Mouse (Mus musculus): ENCODE measurements around the gene Mturn.

Mturn gene

DNA sequence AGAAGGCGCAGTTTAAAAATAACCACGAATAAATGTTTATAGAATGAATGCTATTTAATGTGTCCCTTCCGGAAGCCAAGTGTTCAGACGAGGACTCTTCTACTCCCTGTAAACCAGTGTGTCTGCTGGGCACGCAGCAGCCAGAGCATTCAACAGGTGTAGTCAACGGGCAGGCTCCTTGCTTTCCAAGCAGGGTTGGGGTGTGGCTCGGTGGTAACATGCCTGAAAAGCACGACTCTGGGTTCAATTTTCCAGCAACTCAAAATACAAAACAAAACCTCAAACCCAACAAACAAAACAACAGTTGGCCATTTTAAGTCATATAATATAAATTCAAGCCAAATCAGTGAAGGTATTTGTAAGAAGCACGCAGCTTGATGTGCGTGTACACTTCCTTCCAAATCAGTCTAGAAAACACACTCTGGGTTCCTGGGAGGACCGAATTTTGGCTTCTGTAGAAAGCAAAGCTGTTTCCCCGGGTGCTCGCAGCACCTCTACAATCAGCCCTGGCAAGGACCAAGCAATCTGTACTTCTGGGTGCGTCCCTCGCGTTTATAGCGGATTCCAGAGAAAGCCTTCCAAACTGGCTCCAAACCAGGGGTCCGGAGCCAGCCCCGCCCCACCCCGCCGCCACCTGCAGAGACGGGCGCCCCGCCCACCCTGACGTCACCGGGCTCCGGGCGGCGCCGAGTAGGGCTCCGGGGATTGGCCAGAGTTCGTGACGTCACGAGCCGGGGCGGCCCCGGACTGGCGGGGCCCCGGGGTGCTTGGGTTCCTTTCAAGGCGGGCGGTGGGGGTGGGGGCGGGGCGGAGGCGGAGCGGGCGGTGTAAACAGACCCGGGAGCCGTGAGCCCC, at the start of gene Mturn:
Gene Mturn (plus strand): TSS at position 734 of the 855 bp plus-strand sequence.
- peak; percentile 96 for DNase-seq (ENCODE audit: low spot score in 2 of 2)

DNA sequence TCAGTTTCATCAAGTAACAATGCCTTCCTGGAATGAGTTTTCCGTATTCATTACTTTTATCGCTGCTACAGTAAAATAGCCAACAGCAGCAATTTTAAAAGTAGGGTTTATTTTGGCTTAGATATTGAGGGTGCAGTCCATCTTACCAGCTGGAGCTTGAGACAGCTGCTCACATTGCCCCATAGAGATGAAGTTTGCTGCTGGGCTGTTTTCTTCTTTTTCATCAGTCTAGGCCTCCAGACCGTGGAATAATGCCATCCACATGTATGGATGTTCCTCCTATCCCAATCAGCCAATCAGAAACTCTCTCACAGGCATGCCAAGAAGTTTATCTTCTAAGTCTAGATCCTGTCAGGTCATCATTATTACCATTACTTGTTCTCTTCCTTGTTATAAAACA, 41.5 kb upstream of the Mturn start:
- DNase-seq (ENCODE audit: low spot score in 2 of 2): no peak

DNA sequence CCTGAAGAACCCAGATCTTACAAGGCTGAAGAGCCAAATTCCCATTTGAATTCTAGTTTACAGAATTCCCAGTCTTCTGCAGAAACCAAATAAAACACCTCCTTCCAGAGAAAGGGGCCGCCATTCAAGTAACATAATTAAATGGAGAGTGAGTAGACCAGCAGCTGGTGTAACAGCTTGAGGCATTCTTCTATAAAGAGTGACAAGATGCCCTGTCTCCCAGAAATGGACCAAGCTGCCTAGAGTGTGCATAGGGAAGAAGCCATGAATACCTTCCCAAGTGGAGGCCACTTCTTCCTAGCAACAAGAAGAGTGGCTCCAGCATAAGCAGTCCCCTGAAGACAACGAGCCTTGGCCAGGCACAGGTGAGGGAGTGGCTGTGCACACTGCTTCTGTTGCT, 39.5 kb upstream of the Mturn start:
- DNase-seq (ENCODE audit: low spot score in 2 of 2): peak in 1 of 2 experiments; percentile 49

DNA sequence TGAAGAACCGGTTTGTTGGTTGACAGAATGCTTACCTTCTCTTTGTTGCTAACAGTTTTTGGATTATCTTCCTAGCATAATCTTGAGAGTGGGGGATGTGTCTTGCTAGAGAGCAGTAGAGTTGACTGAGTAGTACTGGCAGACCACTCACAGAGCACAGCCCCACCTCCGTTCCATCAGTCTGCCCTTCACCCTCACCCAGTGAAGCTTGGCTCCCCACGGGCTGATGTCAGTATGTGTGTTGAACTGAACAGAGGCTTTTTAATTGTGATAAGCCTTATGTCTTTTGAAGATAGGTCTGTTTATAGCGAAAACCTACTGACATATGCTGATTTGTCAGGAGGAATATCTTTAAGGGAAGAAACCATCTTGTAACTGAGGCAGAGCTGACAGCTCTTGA, 38.2 kb upstream of the Mturn start:
- DNase-seq (ENCODE audit: low spot score in 2 of 2): no peak

DNA sequence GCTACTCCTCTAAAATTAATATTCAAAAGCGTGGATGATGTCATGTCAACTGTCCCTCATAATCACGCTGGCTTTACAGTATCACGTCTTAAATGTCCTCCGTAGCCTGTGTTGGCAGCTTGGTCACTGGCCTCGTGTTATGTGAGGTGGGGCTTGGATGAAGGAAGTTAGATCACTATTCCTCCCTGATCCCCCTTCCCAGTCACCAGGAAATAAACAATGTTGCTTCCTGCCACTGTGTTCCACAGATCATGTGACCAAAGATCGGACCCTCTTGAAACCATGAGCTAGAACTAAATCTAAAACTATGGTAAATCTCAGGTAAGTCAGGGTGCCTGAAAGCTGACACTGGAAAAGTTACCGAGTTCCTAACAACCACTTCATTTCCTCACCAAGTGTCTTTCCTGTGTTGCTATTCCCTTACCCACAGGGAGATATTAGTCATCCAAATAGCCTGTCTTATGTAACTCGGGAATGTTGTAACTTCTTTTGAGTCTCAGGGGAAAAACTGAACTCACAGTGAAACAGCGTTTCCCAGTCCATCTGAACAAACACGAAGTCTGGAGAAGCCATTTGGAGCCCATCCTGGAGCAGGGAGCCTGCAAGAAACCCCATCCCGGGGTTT, 25.8 kb upstream of the Mturn start:
- DNase-seq (ENCODE audit: low spot score in 2 of 2): no peak

DNA sequence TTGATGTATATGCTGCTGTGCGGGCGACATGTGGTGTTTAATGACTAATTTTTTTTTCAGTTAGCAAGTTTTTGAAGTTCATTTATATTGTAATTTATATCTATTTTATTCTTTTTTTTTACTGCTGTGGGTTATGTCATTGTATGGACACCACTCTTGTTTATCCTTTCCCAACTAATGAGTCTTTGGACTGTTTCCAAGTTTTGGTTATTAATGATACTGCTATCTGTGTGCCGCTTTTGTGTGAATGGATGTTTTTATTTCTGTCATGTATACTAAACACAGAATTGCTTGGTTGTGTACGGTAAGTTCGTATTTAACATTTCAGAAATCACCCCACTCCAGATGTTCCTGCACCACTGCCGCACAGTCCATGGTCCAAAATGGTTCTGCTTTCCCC, 23.6 kb upstream of the Mturn start:
- no peak for DNase-seq (ENCODE audit: low spot score in 2 of 2)

DNA sequence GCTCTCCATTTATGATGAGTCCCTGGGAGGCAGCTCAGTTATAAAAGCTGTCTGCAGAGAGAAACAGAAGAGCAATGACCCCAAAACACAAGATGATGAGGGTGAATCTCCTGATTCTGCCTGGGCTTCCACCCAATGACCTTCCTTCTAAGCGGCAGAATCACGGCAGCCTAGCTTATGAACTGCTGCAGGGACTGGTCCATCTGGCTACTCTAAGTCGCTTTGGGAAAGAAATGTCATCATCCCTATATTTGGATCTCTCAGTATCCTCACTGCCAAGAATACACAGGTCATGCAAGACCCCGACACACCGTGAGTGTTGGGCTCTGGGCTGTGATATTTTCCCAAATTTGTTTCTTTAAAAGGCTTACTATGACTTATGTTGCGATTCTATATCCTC, 11.6 kb upstream of the Mturn start:
- DNase-seq (ENCODE audit: low spot score in 2 of 2): no peak

DNA sequence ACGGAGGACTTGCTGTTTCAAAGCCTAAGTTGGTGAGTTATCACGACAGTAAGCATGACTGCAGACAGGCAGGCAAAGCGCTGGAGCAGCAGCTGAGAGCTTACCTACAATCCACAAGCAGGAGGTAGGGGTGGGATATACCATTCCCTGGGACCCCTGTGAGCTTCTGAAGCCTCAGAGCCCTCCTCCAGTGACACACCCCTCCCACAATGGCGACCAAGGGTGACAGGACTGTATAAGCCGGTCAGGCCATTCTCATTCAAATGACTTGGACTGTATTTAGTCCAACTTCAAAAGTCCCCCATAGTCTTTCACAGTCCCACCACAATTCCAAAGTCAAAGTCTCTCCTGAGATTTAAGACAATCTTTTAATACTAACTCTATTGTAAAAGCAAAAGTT, 8.5 kb upstream of the Mturn start:
- no peak for DNase-seq (ENCODE audit: low spot score in 2 of 2)

DNA sequence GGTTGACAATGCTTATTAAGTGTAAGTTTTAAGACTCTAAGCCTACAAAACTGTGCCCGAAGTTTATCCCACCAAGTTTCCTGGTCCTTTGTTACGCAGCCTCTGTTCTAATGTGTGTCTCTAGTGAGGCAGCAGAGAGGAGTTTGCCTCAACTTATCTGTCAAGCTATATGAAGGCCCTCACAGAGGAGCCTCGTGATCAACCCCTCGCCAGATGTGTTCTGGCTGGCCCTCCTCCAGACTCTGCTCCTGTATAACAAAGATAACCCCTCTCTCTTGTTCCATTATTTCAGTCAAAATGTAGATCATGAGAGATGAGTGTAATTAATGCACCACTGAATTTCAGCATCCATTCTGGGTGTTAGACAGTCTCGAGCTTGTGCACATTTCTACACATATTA, 1.7 kb upstream of the Mturn start:
- no peak for DNase-seq (ENCODE audit: low spot score in 2 of 2)

DNA sequence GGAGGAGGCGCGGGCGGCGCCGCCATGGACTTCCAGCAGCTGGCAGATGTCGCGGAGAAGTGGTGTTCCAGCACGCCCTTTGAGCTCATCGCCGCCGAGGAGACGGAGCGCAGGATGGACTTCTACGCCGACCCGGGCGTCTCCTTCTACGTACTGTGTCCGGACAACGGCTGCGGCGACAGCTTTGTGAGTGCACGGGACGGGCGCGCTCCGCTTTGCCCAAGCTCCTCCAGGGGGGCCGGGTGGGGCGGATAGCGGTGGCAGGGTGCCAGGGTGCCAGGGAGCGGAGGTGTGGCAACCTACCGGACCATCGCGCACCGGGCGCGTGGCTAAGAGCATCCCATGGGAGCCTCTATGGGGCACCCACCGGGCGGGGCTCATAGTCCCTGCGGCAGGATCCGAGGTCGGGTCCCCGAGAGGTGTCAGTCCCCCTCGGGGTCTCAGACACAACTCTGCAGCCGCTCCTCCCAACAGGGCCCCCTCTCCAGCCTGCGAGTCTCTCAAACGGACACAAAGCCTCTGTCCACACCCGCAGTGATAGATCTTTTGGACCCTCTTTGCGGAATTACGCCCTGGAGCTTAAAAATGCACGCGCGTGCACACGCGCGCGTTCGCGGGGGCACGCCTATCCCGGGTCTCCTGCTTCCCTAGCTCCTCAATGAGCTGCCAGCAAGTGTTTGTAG, 463 bp downstream of the Mturn start:
- DNase-seq (ENCODE audit: low spot score in 2 of 2): no peak

DNA sequence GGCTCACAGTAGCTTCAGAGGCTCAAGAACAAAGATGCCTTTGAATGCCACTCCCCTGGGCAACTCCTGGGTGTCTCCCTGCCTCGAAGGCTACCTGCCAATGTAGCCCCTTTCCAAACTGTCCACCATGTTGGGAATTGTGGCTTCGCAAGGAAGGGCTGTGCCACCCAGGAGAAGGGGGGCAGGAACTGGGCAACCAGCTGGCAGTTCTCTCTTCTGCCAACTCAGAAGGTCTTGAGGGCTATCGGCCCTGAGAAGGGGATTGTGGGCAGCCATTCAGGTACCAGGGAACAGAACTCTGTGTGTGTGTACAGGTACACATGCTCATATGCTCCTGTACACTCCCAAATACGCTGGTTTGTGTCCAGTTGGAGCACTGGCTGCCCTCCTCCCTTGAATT, 2.7 kb downstream of the Mturn start:
- DNase-seq (ENCODE audit: low spot score in 2 of 2): no peak

DNA sequence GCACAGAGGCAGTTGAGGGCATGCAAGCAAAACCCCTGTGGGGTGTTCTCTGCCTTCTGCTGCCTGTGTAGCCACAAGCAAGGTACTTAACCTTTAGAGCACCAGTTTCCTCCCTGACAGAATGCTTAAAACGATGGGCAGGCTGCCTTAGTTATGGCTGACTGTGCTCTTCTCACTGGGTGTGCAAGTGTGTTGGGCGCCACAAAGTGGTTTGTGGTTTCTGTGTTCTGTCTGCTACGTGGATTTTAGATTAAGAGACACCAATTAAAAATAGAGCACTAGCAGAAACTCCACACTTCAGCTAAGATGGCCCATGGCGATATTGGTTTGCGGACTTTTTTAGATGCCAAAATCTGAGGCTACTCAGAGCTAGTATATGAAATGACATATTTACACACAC, 3.7 kb downstream of the Mturn start:
- DNase-seq (ENCODE audit: low spot score in 2 of 2): no peak

DNA sequence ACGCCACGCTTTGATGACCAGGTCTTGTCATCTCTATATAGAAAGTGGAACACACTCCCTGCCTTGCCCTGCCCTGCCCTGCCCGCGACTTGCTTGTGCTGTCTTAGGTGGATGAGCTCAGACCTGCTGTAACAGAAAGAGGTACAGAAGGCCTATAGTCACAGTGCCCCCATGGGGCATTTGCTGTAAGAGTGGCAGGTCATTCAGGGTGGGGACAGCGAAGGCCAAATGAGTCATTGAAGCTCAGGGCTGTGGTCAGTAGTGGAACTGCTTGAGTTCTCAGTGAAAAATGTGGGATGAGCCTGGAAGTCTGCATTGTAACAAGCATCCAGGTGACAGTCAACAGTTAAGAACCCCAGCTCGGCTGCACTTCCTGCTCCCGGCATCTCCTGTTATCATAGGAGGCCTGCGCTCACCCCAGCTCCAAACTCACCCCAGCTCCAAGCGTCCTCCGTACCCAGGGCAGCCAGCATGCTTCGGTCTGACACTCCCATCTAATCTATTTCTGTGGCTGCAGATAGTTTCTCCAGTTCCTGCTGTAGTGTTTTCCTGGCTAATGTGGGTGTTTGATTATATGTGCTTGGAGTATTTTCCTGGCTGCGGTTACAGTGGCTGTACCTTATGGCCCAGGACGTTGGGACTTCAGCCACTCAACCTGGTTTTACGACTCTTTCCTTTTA, 4.4 kb downstream of the Mturn start:
- no peak for DNase-seq (ENCODE audit: low spot score in 2 of 2)

DNA sequence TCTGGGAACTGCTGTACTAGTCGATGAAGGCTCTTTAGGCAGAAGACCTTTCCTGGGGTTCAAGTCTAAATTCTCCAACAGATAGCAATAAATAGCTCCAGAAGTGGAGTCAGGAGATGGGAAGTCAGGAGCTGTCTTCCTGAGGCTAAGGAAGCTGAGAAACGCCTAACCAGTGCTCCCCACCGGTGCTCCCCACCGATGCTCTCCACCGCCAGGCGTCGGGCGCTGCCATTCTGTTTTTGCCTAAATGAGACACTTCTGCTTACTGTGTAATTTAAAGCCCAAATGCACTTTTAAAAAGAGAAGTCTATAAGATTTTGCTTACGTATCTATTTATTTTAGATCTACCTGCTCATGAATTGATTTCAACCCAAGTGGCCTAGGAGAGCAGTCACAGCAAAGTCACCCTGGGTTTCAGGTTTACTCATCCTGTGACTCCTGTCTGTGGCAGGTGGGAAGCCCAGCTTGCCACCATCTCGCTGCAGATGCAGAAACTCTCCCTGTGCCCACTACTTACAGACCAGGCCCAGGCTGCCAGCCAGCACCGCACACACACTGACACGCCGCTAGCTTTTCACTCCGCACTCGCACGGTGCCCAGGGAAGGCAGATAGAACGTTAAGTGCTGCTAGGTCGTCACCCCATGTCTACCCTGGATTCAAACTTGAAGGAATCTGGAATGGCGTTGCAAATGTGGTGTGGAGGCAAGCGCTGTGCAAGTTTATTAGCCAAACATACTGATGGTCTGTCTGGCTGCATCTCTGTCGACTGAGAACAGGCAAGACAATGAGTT, 5.7 kb downstream of the Mturn start:
- DNase-seq (ENCODE audit: low spot score in 2 of 2): no peak

DNA sequence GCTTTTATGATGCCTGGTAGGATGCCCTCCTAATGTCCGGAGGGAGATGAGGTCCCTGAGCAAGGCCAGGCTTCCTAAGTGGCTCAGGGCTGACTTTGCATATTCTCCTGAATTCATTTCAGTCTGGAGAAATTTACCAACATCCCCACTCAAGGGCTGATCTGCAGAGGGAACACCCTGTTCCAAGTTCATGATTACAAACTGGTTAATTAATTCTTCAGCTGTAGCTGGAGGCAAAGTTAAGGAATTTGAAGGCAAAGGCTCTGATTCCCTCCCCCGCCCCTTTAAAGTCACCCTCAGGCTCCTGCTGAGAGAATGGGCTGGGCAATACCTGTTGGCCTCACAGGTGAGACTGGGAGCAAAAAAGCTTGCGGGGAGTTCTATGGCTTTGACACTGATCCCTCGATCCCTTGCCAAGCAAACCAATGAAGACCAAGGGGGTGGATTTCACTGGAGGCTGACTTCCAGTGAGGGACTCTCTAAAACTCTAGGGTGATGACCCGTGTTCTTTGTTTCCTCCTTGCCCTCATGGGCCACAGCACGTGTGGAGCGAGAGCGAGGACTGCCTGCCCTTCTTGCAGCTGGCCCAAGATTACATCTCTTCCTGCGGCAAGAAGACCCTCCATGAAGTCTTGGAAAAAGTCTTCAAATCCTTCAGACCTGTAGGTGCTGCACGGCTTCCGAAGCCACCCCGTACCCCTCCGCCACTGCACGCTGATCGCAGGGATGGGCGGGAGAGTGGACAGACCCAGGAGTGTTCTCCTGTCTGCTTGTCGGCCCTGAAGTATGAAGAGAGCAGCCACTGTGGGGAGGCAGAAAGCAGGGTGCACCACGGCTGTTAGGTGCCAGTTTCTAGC, 7.3 kb downstream of the Mturn start:
- DNase-seq (ENCODE audit: low spot score in 2 of 2): no peak

DNA sequence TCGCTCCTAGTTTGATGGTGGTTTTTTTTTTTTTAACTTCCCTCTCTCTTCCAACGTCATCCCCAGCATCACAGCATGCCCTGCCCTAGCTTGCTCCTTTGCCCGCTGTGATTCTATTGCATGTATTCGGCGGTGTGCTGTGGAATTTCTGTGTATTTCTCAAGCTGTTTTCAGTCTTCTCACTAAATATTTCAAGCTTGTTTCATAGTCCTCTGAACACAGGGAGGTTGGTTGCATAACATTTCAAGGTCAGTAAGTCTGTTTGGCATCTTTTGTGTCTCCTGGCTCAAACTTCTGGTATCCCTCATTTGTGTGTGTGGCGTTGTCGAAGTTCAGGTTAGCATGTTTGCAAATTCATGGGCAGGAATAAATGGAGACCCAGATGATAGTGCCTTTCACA, 8.3 kb downstream of the Mturn start:
- no peak for DNase-seq (ENCODE audit: low spot score in 2 of 2)

DNA sequence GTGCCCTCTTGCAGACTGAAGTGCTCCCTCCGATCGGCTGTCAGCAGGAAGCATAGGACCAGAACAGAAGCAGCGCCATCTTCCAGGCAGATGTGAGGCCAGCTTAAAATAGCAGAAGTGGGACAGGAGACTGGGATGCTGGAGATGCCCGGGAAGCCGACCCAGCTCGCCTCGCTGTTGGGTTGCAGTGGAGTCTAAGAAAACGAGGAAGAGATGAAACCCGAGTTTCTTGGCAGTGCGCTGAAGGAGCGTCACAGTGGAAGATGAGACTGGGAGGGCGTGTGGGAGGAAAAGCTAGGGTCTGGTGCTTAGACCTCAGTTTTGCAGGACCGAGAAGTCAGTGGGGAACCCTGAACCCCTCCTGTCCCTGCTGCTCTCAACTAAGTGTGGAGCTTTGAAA, 9.4 kb downstream of the Mturn start:
- peak in 1 of 2 experiments; percentile 28 for DNase-seq (ENCODE audit: low spot score in 2 of 2)

DNA sequence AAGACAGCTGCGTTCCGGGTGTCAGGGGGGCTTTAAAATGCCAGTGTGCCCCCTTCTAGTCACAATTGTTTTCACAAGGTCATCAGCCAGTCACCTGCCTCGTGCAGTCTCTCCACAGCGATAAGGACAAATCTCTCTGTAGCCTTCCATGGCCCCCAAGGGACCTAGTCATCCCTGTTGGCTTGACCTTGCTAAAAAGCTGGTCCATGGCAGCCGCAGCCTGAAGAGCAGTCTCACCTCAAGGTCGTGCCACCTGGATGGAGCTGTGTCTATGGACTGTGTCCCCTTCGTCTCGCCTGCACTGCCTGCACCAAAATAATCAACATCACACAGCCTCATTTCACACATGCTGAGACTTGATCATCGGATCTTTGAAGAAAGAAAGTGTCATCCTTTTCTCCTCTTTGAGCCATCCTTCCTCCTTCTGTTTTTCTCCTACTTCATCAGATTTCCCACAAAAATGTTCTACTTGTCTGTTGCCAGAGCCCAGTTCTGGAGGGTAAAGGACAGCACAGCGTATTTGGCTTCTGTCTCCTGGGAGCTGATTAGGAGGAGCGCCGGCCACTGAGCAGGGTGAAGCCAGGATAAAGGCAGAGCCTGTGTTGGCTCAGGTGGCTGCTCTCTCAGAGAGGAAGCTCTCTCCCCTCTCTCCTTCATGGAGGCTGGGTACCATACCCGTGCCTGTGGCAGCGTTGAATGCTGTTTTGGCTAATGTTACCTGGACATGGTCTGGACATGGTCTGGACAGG, 10.1 kb downstream of the Mturn start:
- no peak for DNase-seq (ENCODE audit: low spot score in 2 of 2)

DNA sequence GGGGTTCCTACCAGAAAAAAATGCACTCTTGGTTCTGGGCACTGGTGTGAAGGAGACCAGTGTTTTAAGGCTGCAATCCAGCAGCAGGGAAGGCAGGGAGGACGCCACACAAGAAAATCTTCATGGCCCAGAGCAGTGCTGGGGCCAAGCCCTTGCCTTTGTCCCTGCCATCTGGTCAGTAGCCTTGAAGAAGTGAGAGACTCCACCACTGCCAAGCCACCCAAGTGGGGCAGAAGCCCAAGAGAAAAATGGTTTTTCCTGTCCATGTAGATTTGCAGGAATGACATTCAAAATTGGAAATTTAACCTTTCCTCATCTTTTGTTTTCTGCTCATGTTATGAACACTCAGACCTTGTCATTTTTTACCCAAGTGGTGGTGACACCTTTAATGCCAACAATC, 10.8 kb downstream of the Mturn start:
- DNase-seq (ENCODE audit: low spot score in 2 of 2): no peak

DNA sequence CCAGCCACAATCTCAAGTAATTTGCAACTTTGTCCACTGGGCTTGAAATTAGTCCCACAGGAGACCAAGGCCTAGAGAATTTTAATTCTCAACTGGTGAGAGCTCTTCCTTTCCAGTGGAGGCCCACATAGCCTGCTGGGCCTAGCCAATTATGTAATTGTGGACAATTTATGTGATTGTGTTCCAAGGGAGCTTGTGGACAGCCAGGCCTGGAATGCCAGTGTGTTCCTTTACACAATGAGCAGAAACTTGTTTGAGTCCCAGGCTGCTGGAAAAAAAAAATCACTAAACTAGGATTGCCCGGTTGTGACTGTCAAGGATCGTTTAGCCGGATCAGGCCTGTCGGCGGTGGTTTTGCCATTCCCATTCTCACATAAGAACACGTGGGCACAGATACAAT, 11.9 kb downstream of the Mturn start:
- no peak for DNase-seq (ENCODE audit: low spot score in 2 of 2)
